Mouse (Mus musculus) liver, embryonic 15.5 days (tissue): ENCODE results near the gene Mef2c. TPM values are rescaled to one million over a fixed set of nuclear protein-coding genes. Genes with fewer than 3 reads are reported as not detected.

Experiments used
- ATAC-seq: fragments of 200-750 bp; cut with Nextera tagmentation; 2 replicates; pipeline ENCODE4 v1.8.0; 2017; ENCODE audit warnings: moderate number of reproducible peaks, mild to moderate bottlenecking, moderate library complexity; ENCODE audit not compliant: insufficient read depth
- H3K27ac ChIP-seq: fragments of 300-500 bp; sonication (generic); replicated peaks from 2 replicates; pipeline ENCODE4 v1.5.1; 2015; ENCODE audit warnings: mild to moderate bottlenecking, inconsistent platforms
- H3K27me3 ChIP-seq: fragments of 300-500 bp; sonication (generic); 2 replicates; pipeline ENCODE4 v1.6.1; 2015; ENCODE audit warnings: mild to moderate bottlenecking, inconsistent platforms
- H3K36me3 ChIP-seq: fragments of 300-500 bp; sonication (generic); replicated peaks from 2 replicates; pipeline ENCODE4 v1.6.1; 2015; ENCODE audit warnings: moderate library complexity, mild to moderate bottlenecking, inconsistent platforms
- H3K4me1 ChIP-seq: fragments of 300-500 bp; sonication (generic); replicated peaks from 2 replicates; pipeline ENCODE4 v1.6.1; 2015; ENCODE audit warnings: inconsistent platforms
- H3K4me2 ChIP-seq: fragments of 300-500 bp; sonication (generic); 2 replicates; pipeline ENCODE4 v1.6.1; 2015; ENCODE audit warnings: moderate library complexity, mild to moderate bottlenecking, inconsistent platforms
- H3K4me3 ChIP-seq: fragments of 300-500 bp; sonication (generic); replicated peaks from 2 replicates; pipeline ENCODE4 v1.5.1; 2015; ENCODE audit warnings: mild to moderate bottlenecking, inconsistent platforms
- H3K9ac ChIP-seq: fragments of 300-500 bp; sonication (generic); 2 replicates; pipeline ENCODE4 v1.6.1; 2015; ENCODE audit warnings: moderate library complexity, mild to moderate bottlenecking, inconsistent platforms
- H3K9me3 ChIP-seq: fragments of 300-500 bp; sonication (generic); replicated peaks from 2 replicates; pipeline ENCODE4 v1.6.1; 2016; ENCODE audit warnings: inconsistent platforms
- WGBS: fragments of 180-500 bp; shearing (Covaris S2); methylation state at CpG from one replicate; pipeline ENCODE4 v1.1.7; 2015; ENCODE audit warnings: mixed read lengths; ENCODE audit not compliant: insufficient replicate concordance; 5-methylcytosine and 5-hydroxymethylcytosine counted together
- polyA plus RNA-seq: library from polyadenylated mRNA; unstranded; fragments of >200 nt; fragmentation: Nextera tagmentation; extraction: Ambion mirVana; gene quantifications from 2 replicates; pipeline ENCODE4 v1.2.1, GENCODE M21; 2015

Mef2c gene
- polyA plus RNA-seq, 1 experiment from 2014 or later = 12.0 TPM

- Histone ChIP-seq H3K4me1 (no peaks in the 10 kb centered on the region), H3K9me3 (no peaks in the 10 kb centered on the region), H3K27me3 (no peaks in the 10 kb centered on the region), H3K4me2 (no peak overlapping the region), H3K9ac (no peak overlapping the region), H3K27ac (no peak overlapping the region), H3K4me3 (no peak overlapping the region), H3K36me3 (no peaks in the 10 kb centered on the region)
- no peak for ATAC-seq
- WGBS = 72% methylated on average over 7 of the region's 7 CpGs
Measured at GRCm38 (mm10) chr13:83484721-83485369, 19.0 kb upstream of the Mef2c start.

DNA sequence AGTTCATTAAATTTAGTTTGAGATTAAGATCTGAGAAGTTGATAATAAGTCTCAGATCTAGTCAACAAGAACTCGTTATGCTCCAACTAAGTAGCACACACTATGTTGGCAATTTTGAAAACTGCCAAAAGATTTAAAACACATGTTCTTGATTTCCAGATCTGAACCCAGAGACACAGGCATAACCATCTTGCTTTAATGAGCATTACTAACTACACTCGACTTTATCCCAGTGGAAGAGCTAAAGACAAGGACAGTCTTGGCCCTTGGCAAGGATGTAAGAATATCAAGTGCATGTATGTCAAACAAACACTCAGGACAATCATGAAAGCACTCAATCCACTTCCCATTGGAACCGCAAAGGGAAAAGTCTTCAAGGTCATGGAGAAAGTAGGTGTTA, 11.8 kb upstream of the Mef2c start:
- 61% methylated on average over 3 of the region's 3 CpGs for WGBS

DNA sequence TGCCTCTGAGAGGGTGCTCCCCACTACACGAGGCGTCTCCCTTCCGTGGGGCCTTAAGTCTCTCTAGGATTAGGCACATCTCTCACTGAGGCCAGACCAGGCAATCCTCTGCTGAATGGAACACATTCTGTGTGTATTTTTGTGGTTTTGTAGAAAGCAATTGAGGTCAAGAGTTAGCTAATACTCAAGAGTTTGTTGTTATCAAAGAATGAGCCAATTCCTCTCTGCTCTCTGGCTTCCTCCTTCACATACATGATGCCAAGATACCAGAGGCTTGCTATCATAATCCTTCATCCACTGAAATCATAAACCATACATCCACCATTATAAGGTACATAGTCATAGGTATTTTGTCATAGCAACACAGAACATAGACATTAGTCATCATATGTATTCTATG, 6.1 kb upstream of the Mef2c start:
- no peak overlapping the region for H3K27ac ChIP-seq
- H3K9me3 ChIP-seq = no peaks in the 10 kb centered on the region
- ATAC-seq = no peak
- H3K4me2 ChIP-seq = no peak overlapping the region
- 78% methylated on average over 3 of the region's 3 CpGs for WGBS
- no peaks in the 10 kb centered on the region for H3K36me3 ChIP-seq
- no peak overlapping the region for H3K9ac ChIP-seq
- H3K4me3 ChIP-seq = no peak overlapping the region
- no peaks in the 10 kb centered on the region for H3K4me1 ChIP-seq
- H3K27me3 ChIP-seq = no peaks in the 10 kb centered on the region

More for the DNA sequence above, 11.8 kb upstream of the Mef2c start:
- no peak overlapping the region for H3K4me2 ChIP-seq
- no peak overlapping the region for H3K27ac ChIP-seq
- H3K4me1 ChIP-seq = no peaks in the 10 kb centered on the region
- H3K4me3 ChIP-seq = no peak overlapping the region
- no peaks in the 10 kb centered on the region for H3K9me3 ChIP-seq
- H3K36me3 ChIP-seq = no peaks in the 10 kb centered on the region
- no peaks in the 10 kb centered on the region for H3K27me3 ChIP-seq
- no peak for ATAC-seq
- no peak overlapping the region for H3K9ac ChIP-seq

- no peak overlapping the region for H3K27ac ChIP-seq
- no peak overlapping the region for H3K4me2 ChIP-seq
- H3K9ac ChIP-seq = no peak overlapping the region
- H3K27me3 ChIP-seq = no peaks in the 10 kb centered on the region
- no peak overlapping the region for H3K4me3 ChIP-seq
- 79% methylated on average over 4 of the region's 4 CpGs for WGBS
- ATAC-seq = no peak
- H3K36me3 ChIP-seq = no peaks in the 10 kb centered on the region
- no peaks in the 10 kb centered on the region for H3K4me1 ChIP-seq
- no peaks in the 10 kb centered on the region for H3K9me3 ChIP-seq
Measured at GRCm38 (mm10) chr13:83499526-83499925, 4.3 kb upstream of the Mef2c start.

GRCm38 (mm10) chr13:83507687-83508086, 3.9 kb downstream of the Mef2c start:
- no peak for ATAC-seq
- Histone ChIP-seq H3K9ac (no peak overlapping the region), H3K4me2 (no peak overlapping the region), H3K4me1 (no peaks in the 10 kb centered on the region), H3K27me3 (no peaks in the 10 kb centered on the region), H3K9me3 (no peaks in the 10 kb centered on the region), H3K36me3 (no peaks in the 10 kb centered on the region), H3K4me3 (no peak overlapping the region), H3K27ac (no peak overlapping the region)
- WGBS = 75% methylated on average over 1 of the region's 1 CpGs

DNA sequence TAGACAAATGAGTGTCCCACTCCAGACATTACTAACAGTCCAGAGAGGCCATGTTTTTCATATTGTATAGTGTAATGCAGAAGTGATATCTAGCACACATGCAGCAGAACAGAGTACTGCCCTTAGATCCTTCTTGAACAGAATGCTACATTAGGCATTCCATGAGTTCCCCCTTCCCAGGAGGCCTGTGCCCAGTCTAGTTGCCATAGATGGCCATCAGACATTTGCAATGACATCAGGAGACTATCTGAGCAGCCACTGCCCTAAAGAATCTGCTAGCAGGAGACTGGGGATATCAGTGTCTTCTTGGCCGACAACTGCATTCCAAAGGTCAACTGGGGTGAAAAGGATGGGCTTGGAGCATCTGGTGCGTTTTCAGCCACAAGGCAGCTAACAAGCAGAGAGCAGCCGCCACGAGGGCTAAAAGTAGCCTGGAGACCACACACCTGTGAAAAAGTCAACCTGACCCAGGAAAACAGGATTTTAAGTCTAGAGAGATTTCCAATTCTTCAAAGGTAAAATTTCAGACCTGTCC, 11.2 kb downstream of the Mef2c start:
- Histone ChIP-seq H3K4me1 (peaks cover 12% of the 10 kb centered on the region), H3K9me3 (no peaks in the 10 kb centered on the region), H3K27me3 (no peaks in the 10 kb centered on the region), H3K9ac (no peak overlapping the region), H3K4me3 (no peak overlapping the region), H3K36me3 (no peaks in the 10 kb centered on the region), H3K4me2 (no peak overlapping the region), H3K27ac (no peak overlapping the region)
- WGBS = 63% methylated on average over 4 of the region's 4 CpGs
- no peak for ATAC-seq

DNA sequence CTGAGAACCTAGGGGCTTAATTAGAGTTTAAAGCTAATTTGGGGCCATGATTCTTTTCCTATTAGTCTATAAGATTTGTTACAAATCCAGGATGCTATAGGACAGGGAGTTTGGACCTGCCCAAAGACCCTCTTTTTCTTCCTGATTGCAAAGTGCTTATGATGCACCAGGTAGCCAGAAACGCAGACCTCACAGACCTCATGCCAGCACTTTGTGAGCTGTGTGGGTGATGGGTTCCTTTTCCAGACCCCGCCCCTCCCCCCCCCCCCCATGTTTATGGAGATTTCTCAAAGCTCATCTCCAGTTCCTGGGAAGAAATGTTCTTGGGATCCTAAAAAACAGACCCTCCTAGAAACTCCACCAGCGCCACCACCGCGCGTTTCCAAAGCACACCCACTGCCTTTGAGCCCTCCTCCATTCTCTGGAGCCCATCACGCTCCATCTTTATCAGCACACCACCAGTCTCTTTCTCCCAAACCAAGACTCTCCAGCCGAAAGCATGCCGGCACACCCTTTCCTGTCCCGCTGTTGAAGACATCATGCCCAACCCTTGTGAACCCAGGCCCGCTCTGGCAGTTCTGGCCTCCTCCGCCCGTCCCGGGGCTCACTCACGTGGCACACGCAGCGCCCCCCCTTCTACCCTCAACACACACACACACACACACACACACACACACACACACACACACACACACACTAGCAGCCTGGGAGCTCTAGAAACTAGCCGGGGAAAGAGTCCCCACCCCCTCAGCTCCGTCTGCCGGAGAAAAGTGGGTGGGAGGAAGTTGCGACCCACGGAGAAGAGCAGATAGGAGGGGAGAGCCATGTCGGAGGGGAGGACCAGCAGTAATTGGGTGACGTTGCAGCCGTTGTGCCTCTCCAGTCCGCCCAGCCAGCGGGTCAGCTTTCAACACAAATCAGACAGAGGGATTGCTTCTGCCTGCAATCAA, 14.1 kb downstream of the Mef2c start:
- peak; percentile 90 for ATAC-seq
- peaks cover 6% of the 10 kb centered on the region for H3K27me3 ChIP-seq
- peak overlapping the region; percentile 33; the same call in 1 of the 2 replicates for H3K27ac ChIP-seq
- peak overlapping the region; percentile 7; the same call in 1 of the 2 replicates for H3K9ac ChIP-seq
- no peaks in the 10 kb centered on the region for H3K36me3 ChIP-seq
- H3K9me3 ChIP-seq = no peaks in the 10 kb centered on the region
- H3K4me3 ChIP-seq = peak overlapping the region; percentile 53
- 2% methylated on average over 27 of the region's 27 CpGs for WGBS
- peak overlapping the region; percentile 79 for H3K4me2 ChIP-seq
- peaks cover 12% of the 10 kb centered on the region for H3K4me1 ChIP-seq

GRCm38 (mm10) chr13:83520807-83521206, 17.0 kb downstream of the Mef2c start:
- no peak overlapping the region for H3K4me3 ChIP-seq
- H3K4me2 ChIP-seq = no peak overlapping the region
- peaks cover 25% of the 10 kb centered on the region for H3K27me3 ChIP-seq
- no peak for ATAC-seq
- no peaks in the 10 kb centered on the region for H3K9me3 ChIP-seq
- H3K9ac ChIP-seq = no peak overlapping the region
- H3K36me3 ChIP-seq = no peaks in the 10 kb centered on the region
- WGBS = 64% methylated on average over 4 of the region's 4 CpGs
- H3K4me1 ChIP-seq = peaks cover 19% of the 10 kb centered on the region
- H3K27ac ChIP-seq = no peak overlapping the region

GRCm38 (mm10) chr13:83523232-83523969, 19.6 kb downstream of the Mef2c start:
- peak overlapping the region; percentile 67 for H3K4me3 ChIP-seq
- H3K4me2 ChIP-seq = peak overlapping the region; percentile 79
- peaks cover 14% of the 10 kb centered on the region for H3K4me1 ChIP-seq
- H3K9me3 ChIP-seq = no peaks in the 10 kb centered on the region
- ATAC-seq = no peak
- H3K36me3 ChIP-seq = no peaks in the 10 kb centered on the region
- H3K9ac ChIP-seq = 0 out of 2 replicates have a peak overlapping the region, but pooled peaks have one; percentile 11
- WGBS = under 1% methylated on average over 35 of the region's 35 CpGs
- H3K27ac ChIP-seq = no peak overlapping the region
- H3K27me3 ChIP-seq = peaks cover 25% of the 10 kb centered on the region

GRCm38 (mm10) chr13:83524159-83524901, 20.5 kb downstream of the Mef2c start:
- H3K9ac ChIP-seq = peak overlapping the region; percentile 11; the same call in 1 of the 2 replicates
- H3K9me3 ChIP-seq = no peaks in the 10 kb centered on the region
- peak overlapping the region; percentile 79 for H3K4me2 ChIP-seq
- under 1% methylated on average over 43 of the region's 43 CpGs for WGBS
- H3K4me1 ChIP-seq = peaks cover 11% of the 10 kb centered on the region
- peak overlapping the region; percentile 53; the same call in 1 of the 2 replicates for H3K27ac ChIP-seq
- ATAC-seq = peak; percentile 73
- H3K27me3 ChIP-seq = peaks cover 25% of the 10 kb centered on the region
- H3K4me3 ChIP-seq = peak overlapping the region; percentile 67
- no peaks in the 10 kb centered on the region for H3K36me3 ChIP-seq
